Mouse (Mus musculus): ENCODE results near the gene Ccr1. TPM values are rescaled to one million over a fixed set of nuclear protein-coding genes. Genes with fewer than 3 reads are reported as not detected.
"Not testable (repeated sequence)": the region's sequence is repeated elsewhere in the genome, so short reads cannot be mapped to it uniquely, and the experiment has no call there.

The Ccr1 gene
- 1 to 10 TPM; 3.7 to 4.2 TPM for total RNA-seq (2021)
- long read RNA-seq, experiment 1, partial matches to known transcripts, result 0 of 2 reads
- long read RNA-seq, experiment 1, other reads (novel, unspliced or antisense), result 2 of 2 reads
- long read RNA-seq, experiment 2, partial matches to known transcripts, result 0 of 9 reads
- long read RNA-seq, experiment 2, other reads (novel, unspliced or antisense), result 5 of 9 reads

DNA sequence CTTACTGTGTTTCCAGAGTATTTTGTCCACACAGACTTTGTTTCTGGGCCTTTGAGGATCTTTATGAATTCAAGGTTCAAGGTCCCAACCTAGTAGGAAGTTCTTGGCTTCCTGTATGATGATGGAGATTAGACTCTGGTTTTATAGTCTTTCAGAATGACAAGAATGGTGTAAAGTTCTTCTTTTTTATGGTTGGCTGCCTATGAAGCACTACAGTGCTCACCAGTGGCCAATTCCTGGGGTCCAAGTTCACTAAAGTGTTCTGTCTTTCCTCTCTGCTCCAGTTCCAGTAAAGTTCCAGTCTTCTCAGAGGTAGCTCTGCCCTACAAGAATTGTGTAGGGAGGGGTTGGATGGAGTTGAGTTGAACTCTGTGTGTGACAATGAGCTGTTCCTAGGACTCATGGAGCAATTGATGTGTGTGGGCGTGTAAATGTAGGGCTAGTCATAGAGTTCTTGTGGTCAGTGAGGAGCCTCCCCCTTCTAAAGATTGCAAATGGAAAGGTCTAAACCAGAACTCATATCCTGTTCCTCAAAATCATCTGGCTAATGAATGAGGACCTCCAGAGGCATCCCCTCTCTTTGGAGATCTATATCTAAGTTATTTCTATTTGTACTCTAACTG is at the start of gene Ccr1:
Gene Ccr1 (minus strand): TSS at position 403 of the 623 bp plus-strand sequence.
- DNase-seq (ENCODE audit: low spot score in 2 of 2), result no peak

DNA sequence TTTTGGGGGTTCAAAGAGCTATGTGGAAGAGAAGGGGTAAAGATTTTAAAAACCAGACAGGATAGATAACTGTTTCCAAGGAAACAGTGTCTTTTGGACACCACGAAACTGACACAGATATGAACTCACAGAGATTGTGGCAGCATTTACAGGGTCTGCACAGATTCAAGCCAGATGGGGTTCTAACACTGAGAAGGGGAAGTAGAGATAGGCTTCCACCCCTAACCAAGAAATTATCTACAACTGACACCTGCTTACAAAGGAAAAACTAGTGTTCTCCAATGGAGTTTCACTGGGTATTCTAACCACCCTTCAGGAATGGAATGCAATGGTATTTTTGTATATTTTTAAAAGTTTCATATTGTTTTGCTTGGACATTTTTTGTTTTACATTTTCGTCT is 47.6 kb upstream of the Ccr1 start:
- no peak for DNase-seq (ENCODE audit: low spot score in 2 of 2)

DNA sequence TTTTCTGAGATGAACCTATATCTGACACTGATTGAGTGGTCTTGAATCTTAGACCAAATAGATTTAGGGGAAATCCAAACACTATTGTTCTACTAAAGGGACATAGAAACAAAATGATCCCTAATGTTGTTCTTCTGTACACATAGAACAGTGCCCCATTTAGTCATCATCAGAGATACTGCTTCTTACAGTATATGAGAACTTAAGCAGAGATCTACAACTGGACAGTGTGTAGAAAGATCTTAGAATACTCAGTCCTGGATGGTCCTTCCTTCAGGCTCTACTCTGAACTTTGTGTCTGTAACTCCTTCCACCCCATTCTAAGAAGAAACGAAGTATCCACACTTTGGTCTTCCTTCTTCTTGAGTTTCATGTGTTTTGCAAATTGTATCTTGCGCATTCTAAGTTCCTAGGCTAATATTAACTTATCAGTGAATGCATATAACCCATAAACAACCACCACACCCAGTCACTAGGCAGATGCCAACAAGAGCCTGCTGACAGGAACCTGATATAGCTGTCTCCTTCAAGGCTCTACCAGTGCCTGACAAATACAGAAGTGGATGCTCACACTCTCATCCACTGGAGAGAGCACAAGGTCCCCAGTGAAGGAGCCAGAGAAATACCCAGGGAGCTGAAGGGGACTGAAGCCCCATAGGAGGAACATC is 46.6 kb upstream of the Ccr1 start:
- no peak for DNase-seq (ENCODE audit: low spot score in 2 of 2)

DNA sequence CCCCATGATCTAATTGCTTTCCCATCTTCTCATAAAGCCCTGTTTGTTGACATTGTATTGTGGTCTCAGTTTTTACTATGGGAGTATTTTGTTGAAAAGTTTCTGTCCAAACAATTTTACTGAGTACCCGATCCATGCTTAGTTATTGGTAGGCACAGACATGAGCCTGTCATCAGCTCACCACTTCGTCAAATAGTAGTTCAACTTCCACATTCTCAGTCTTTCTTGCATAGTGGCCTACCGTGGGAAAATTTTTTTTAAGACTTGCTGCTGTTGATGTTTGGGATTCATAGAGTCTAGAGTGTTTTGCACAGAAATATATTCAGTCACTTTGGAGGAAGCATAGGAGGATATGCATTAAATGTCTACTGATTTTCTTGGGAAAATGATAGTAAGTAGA is 44.8 kb upstream of the Ccr1 start:
- DNase-seq (ENCODE audit: low spot score in 2 of 2), result no peak

DNA sequence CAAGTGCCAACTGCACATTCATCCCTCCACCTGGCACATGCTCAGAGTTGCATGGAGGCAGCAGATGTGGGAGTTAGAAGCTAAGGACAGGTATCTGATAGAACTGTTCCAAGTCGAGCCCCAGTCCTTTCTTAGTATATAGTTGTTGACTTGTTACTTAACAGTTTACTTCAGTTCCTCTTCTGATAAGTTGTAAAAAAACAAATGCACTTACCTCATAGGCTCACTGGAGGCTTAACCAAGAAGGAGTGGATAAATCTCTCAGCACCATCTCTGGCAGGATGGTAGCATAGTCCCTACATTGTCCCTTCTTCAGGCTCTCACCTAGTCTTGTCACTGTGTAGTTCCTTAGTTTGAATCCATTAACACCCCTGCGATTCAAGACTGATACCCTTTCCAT is 44.2 kb upstream of the Ccr1 start:
- no peak for DNase-seq (ENCODE audit: low spot score in 2 of 2)

DNA sequence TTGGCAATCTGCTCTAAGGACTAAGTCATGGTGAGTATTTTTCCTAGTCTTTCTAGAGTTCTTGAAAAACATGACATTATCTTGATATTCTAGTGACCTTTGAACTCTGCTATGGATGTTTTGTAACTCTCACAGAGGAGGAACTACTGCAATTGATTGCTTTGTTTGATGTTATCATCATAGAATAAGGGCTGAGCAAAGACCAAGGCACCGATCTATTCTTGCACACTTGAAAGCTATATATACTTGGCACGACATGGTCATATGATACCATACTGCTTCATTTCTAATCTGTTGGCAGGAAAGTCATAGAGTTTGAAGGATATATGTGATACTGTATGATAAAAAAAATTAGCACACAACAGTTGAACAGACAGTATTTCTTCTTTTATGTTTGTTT is 31.3 kb upstream of the Ccr1 start:
- DNase-seq (ENCODE audit: low spot score in 2 of 2), result no peak

DNA sequence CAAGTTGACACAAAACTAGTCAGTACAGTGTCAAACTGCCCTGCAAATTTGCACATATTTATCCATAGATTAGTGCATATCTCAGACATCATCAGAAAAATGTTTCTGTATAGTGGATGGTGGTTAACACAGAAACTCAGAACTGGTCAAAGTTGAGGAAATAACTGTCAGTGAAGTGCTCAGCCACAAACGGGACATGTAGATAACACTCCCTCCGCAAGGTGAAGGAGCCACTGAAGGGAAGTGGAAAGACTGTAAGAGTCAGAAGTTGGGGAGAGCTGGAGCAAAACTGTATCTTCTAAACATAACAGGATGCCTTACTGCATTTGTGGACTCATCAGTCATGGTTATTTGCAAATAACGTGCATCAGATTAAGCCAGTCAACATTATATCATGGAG is 29.2 kb upstream of the Ccr1 start:
- no peak for DNase-seq (ENCODE audit: low spot score in 2 of 2)

DNA sequence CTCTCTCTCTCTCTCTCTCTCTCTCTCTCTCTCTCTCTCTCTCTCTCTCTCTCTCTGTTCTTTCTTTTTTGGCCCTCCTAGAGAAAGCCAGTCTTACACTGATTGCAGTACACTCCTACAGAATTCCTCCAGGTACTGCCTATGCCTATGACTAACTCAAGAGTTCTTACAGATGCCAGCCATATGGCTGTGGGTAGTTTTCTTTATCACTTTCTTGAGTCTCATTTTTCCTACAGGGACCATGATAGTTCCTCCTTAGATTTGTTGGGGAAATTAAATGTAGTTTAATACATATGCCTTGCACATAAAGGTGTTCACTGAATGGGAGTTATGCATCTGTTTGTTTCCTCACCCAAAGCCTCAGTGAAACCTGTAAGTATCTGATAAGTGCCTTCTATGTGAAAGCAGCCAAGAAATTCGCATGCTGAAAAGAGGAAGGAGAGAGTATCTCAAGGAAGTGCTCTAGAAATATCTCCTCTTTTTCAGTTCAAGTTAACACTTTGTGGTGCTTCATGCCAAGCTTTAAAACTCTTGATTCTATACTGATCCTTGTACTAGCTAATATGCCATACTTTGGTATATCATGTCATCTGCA is 22.9 kb upstream of the Ccr1 start:
- DNase-seq (ENCODE audit: low spot score in 2 of 2), result no peak

DNA sequence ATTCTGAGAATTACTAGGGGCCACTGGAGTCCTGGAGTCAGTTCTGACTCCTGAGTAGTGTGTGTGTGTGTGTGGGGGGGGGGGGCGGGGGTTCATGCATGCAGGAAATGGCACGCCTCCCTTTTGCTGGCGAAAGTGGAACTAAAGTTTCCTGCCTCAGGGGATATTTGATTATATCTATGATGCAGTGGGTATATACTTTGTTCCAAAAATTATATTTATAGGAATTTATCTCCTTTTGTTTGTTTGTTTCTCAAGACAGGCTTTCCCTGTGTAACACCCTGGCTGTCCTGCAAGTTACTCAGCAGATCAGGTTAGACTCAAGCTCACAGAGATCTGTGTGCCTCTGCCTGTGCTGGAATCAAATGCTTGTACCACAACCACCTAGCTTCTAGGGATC is 21.2 kb upstream of the Ccr1 start:
- no peak for DNase-seq (ENCODE audit: low spot score in 2 of 2)

DNA sequence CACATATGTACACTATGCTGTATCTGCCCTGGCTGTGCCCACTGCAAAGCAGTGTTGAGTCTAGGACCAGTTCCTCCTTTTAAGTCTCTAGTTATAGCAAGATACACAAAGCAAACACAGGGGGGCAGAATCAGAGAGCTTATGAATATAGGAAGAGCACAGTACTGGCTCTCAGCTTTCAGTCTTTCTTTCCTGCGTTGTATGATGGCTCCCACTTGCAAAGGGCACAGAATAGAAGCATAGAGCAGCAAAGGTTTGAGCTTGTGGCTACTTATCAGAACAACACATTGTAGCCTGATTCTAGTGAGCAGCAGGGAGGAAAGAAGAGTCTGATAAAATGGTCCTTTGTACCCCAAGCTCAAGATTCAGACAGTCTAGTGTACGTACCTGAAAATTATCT is 17.7 kb upstream of the Ccr1 start:
- no peak for DNase-seq (ENCODE audit: low spot score in 2 of 2)

DNA sequence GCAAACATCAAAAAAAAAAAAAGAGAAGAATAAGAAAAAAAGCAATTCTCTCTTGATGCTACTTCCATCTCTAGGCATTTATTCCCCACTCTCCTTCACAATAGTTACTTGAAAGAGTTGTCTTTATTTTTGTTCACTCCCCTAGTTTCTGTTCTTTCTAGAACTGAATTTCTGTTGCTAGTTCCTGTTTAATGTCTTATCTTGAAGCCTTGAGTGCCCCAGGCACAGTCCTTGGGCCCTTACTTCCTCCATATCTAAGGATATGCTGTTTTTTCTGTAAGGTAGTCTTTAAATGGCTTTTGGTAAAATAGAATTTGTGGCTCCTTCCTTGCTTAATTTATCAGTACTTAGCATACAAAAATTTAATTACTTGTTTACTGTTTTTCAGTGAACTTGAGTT is 16.5 kb upstream of the Ccr1 start:
- DNase-seq (ENCODE audit: low spot score in 2 of 2), result no peak

DNA sequence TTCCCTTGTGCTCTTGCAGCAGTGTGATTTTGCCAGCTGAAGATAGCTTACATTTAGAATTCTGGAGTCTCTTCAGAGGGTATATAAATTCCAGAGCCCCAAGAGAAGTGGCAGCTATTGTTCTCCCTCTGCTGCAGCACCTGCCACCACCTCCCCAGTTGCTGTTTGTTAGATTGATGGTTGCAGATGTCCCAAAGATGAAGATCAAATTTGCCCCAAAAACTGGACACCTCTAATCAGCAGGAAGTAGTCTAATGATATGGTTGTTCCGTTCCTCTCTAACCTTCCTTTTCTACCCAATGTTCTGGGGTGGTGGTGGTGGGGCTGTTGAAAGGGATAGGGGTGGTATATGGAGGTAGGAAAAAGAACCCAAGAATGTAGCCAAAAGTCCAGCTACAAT is 14.2 kb upstream of the Ccr1 start:
- DNase-seq (ENCODE audit: low spot score in 2 of 2), result no peak

DNA sequence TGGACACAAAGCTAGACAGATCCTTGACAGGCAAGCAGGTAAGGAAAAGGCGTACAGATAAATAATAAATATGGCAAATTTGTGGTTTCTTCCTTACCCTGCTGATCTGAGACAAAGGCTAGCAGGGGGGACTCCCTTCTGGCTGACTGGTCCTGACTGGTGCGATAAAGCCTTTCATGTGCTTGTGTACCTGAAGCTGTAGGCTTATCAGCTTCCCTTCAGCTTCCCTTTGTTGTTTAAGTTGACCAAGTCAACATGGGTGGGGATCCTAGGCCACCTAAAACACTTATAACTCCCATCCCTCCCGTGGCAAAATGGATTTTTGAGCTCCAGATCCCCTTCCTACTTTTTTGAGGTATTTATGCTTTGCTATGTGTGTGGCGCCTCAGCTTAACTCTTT is 13.4 kb upstream of the Ccr1 start:
- DNase-seq (ENCODE audit: low spot score in 2 of 2), result no peak

DNA sequence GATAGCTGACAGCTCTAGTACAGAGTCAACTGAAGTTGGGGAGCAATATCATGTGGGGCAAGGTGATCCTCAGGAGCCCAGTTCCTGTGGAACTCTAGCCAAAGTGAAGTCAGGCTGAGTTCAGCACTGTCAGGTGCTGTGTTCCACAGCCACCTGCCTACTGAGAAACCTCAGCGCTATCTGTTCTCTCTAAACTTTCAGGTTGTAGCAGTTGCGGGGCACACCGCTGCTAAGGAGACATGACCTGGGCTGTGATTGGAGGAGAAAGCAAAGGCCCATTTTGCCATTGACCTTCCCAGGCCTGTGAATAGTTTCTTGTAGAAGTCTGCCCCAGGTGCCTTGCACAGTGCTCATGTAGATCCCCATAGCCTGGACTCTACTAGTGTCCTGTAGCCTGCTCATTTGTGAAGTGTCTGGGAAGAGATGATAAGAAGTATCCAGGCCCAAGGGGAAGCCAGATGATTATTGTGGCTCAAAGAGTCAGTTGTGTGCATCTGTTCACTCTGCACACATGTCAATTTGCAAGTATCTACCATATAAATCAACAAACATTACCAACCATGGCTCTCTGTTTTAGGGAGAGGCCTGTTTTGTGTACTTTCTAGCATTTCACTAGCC is 12.5 kb upstream of the Ccr1 start:
- not testable (repeated sequence) for DNase-seq (ENCODE audit: low spot score in 2 of 2)

DNA sequence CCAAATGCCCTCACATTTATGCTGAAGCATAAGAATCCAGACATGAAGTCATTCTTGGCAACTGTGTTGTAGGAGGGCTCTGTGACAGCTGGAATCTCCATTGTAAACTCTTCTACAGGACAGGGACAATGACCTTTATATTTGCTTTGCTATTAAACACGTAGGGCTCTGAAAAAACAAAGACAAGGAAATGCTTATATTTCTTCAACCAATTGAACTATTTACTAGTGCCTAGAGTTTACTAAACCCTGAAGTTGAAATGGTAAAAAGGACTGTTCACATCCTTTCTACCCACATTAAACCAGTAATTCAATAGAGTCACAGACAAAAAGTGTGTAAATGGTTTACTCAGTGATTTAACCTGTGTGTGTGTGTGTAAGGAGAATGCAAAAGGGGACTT is 9.8 kb upstream of the Ccr1 start, which contains the start of gene Ccr1l1:
Gene Ccr1l1 (minus strand): TSS at position 101 of the 400 bp plus-strand sequence.
- no peak for DNase-seq (ENCODE audit: low spot score in 2 of 2)

DNA sequence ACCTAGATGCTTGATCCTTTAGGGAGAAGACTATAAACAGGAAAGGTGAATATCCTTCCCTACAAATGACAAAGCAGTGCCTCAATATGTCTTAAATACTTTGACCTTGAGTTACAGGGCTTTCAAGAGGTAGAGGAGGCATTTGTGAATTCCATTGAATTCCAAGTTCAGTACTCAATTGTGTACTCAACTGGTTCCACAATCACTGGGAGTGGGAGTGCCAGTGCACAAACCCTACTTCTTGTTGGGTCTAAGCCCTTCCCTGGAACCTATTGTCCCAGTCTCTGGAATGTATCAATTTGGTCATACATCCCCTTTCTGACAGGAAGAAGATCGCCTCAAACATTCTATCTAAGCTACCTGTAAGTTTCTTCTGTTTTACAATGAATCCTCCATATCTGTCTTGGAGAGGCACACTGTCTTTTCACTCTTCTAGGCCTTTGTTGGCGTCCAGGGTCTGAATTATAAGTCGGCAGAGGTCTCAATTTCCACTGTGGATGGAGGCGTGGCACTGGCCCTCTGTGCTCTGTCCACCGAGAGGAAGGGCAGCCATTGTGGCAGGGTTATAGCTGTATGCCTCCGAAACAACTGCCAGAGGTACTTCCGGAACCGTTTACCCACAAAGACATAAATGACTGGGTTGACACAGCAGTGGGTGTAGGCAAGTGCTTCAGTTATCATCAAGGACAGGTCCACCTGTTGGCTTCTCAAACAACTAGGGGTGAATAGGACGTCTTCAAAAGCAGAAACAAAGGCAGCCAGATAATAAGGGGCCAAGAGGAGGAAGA is 8.6 kb upstream of the Ccr1 start:
- no peak for DNase-seq (ENCODE audit: low spot score in 2 of 2)

DNA sequence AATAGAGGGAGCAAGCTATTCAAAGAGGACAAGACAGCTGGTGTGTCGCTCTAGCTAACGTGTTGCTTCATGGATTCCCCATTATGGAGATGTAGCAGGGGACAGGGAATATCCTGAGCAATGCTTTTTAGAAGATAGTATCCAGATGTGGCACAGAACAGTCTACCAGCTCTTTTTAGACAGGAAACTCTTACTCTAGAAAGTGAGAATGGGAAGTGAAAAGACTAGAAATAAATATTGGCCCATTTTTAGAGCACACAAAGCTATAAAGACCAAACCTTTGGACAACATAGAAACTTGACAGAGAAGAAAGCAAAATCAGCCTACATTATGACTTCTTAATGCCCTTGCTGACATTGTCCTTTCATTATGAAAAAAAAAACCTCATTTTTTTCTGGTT is 7.1 kb upstream of the Ccr1 start:
- DNase-seq (ENCODE audit: low spot score in 2 of 2), result no peak

DNA sequence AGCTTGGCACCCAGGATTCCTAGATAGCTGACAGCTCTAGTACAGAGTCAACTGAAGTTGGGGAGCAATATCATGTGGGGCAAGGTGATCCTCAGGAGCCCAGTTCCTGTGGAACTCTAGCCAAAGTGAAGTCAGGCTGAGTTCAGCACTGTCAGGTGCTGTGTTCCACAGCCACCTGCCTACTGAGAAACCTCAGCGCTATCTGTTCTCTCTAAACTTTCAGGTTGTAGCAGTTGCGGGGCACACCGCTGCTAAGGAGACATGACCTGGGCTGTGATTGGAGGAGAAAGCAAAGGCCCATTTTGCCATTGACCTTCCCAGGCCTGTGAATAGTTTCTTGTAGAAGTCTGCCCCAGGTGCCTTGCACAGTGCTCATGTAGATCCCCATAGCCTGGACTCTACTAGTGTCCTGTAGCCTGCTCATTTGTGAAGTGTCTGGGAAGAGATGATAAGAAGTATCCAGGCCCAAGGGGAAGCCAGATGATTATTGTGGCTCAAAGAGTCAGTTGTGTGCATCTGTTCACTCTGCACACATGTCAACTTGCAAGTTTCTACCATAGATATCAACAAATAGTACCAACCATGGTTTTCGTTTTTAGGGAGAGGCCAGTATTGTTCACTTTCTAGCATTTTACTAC is 1.5 kb downstream of the Ccr1 start:
- DNase-seq (ENCODE audit: low spot score in 2 of 2), result not testable (repeated sequence)

DNA sequence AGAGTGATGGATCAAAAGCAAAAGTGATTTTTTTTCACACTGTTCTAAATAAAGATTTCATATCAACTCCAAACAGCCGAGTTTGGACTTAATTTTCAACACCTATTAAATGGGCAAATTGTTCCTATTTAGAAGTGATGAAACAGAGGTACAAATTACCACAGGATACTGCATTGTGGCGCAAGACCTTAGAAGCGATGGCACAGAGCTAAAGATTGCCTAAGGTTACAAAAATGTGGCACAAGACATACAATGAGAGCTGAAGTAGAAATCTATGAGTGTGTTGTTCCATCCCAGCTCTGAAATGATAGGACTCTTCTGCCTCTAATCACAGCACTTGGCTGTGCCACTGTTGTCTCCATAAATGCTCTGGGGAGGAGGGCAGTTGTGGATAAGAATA is 3.7 kb downstream of the Ccr1 start:
- DNase-seq (ENCODE audit: low spot score in 2 of 2), result no peak

DNA sequence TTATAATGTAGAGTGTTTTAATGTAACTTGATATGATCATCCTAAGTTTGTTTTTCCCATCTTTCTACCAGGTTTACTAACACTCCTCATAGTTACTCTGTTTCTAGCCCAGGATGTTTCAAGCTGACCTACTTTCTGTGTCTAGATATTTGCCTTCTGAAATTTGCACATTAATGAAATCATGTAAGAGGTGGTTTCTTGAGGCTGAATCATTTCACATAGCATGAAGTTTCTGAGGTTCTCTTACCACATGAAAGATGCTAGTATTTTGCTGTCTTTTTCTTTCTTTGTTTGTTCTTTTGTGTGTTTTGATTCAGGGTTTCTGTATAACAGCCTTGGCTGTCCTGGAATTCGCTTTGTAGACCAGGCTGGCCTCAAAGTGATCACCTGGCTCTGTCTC is 8.3 kb downstream of the Ccr1 start:
- no peak for DNase-seq (ENCODE audit: low spot score in 2 of 2)

All from gastrocnemius, postnatal 4 days (tissue).